Mouse (Mus musculus) limb, embryonic 10.5 days (tissue): ENCODE data around the gene Gm28048. TPM values are rescaled to one million over a fixed set of nuclear protein-coding genes. Genes with fewer than 3 reads are reported as not detected.

Experiments used
- DNase-seq: peaks from one replicate; pipeline ENCODE4 v3.0.0-alpha.2; 2017; ENCODE audit warnings: low spot score
- H3K27ac ChIP-seq: fragments of 300-500 bp; sonication (generic); 2 replicates; pipeline ENCODE4 v1.5.1; 2016; ENCODE audit warnings: mild to moderate bottlenecking
- H3K27me3 ChIP-seq: fragments of 300-500 bp; sonication (generic); 2 replicates; pipeline ENCODE4 v1.6.1; 2016; ENCODE audit warnings: low read depth, mild to moderate bottlenecking; ENCODE audit not compliant: poor library complexity, severe bottlenecking
- H3K36me3 ChIP-seq: fragments of 300-500 bp; sonication (generic); 2 replicates; pipeline ENCODE4 v1.6.1; 2016; ENCODE audit warnings: mild to moderate bottlenecking, moderate library complexity
- H3K4me1 ChIP-seq: fragments of 300-500 bp; sonication (generic); 2 replicates; pipeline ENCODE4 v1.6.1; 2016
- H3K4me3 ChIP-seq: fragments of 300-500 bp; sonication (generic); 2 replicates; pipeline ENCODE4 v1.5.1; 2016; ENCODE audit warnings: mild to moderate bottlenecking, moderate library complexity
- H3K9me3 ChIP-seq: fragments of 300-500 bp; sonication (generic); replicated peaks from 2 replicates; pipeline ENCODE4 v1.6.1; 2016; ENCODE audit warnings: mild to moderate bottlenecking
- WGBS: fragments of 180-500 bp; shearing (Covaris S2); methylation state at CpG from one replicate; pipeline ENCODE4 v1.1.7; 2016; 5-methylcytosine and 5-hydroxymethylcytosine counted together
- polyA plus RNA-seq: library from polyadenylated mRNA; unstranded; fragments of >200 nt; fragmentation: Nextera tagmentation; extraction: Ambion mirVana; gene quantifications from 2 replicates; pipeline ENCODE4 v1.2.1, GENCODE M21; 2016

Gene Gm28048
- polyA plus RNA-seq, 1 experiment from 2014 or later: 4.1 TPM

DNA sequence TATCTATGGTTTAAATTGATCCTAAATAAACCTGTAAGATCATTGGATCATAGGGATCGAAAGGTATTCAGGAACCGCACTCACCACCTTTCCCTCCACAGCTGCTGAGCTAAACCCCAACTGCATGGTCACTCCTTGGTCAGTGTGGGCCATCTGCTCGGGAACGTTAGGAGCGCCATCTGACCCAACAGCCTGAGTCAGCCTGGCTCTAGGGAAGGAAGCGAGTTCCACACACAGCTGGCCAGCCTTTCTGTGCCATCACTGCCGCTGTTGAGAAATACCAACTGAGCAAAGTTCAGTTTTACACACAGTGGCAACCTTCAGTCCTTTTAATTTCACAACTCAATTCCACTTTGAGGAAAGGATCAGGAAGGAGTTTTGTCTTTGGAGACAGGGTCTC, 90.0 kb downstream of the Gm28048 start:
- no peaks in the 10 kb centered on the region for H3K36me3 ChIP-seq

DNA sequence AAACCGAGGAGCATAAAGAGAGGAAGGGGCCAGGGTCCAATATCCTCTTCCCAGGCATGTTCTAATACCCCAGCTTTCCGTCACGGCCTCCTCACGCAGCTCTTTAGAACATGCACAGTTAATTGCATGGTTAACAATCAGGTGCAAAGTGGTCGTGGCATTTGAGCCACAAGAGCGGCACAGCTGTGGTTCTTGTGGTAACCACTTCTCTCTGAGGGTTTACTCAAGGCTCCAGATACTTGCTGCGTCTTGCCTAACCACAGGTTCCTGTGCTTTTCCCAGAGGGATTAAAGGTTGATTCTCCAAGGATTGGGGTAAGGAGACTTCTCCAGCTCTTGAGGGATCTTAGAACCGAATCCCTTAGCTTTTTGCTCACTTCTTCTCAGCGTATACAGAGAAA, 90.6 kb downstream of the Gm28048 start:
- WGBS: 82% methylated on average over 9 of the region's 9 CpGs
- Histone ChIP-seq H3K36me3 (no peaks in the 10 kb centered on the region), H3K27ac (no peak overlapping the region), H3K4me3 (no peak overlapping the region), H3K4me1 (peaks cover 8% of the 10 kb centered on the region), H3K27me3 (no peaks in the 10 kb centered on the region), H3K9me3 (no peaks in the 10 kb centered on the region)
- DNase-seq: no peak

More for the DNA sequence above, 90.0 kb downstream of the Gm28048 start:
- no peak for DNase-seq
- H3K9me3 ChIP-seq: no peaks in the 10 kb centered on the region
- 91% methylated on average over 7 of the region's 7 CpGs for WGBS
- H3K4me3 ChIP-seq: no peak overlapping the region
- peaks cover 8% of the 10 kb centered on the region for H3K4me1 ChIP-seq
- no peaks in the 10 kb centered on the region for H3K27me3 ChIP-seq
- no peak overlapping the region for H3K27ac ChIP-seq

DNA sequence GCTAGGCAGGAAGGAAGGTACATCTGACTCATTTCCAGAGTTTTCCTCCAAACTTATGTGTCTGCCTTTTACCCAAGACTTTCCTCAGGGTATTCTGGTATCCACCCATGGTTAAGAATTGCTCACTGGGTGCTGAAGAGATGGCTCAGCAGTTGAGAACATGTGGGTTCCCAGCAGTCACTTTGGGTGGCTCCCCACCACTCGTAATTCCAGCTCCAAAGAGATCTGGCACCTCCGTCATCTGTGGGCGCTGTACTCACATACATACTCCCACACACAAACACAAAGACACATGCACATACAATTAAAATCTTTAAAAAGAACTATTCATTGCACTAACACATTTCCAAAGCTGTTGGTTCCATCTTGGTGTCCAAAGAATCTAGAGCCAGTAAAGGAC, 92.7 kb downstream of the Gm28048 start:
- no peaks in the 10 kb centered on the region for H3K9me3 ChIP-seq

DNA sequence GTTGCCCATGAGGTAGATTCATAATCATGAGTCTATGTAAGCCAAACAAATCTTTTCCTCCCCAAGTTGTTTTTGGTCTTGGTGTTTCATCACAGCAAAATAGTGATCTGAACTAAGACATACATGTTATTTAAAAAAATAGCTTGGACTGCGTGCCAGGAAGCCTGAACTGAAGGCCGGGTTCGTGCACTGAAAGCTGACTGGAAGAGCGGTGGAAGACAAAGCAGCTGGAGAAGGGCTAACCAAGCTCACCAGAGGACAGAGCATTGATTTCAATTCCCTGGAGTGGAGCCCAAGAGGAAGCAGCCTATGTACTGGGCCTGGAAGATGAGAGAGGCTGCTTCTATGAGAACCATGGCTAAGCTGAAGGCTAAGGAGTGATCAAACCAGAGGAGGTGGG, 94.9 kb downstream of the Gm28048 start:
- 94% methylated on average over 4 of the region's 4 CpGs for WGBS
- H3K27me3 ChIP-seq: no peaks in the 10 kb centered on the region
- no peak overlapping the region for H3K4me3 ChIP-seq
- H3K4me1 ChIP-seq: no peaks in the 10 kb centered on the region
- DNase-seq: no peak
- H3K27ac ChIP-seq: no peak overlapping the region
- no peaks in the 10 kb centered on the region for H3K36me3 ChIP-seq
- H3K9me3 ChIP-seq: no peaks in the 10 kb centered on the region

More for the DNA sequence above, 92.7 kb downstream of the Gm28048 start:
- no peak for DNase-seq
- no peaks in the 10 kb centered on the region for H3K36me3 ChIP-seq
- no peaks in the 10 kb centered on the region for H3K27me3 ChIP-seq
- peaks cover 8% of the 10 kb centered on the region for H3K4me1 ChIP-seq
- no peak overlapping the region for H3K4me3 ChIP-seq
- H3K27ac ChIP-seq: no peak overlapping the region
- 85% methylated on average over 3 of the region's 3 CpGs for WGBS

DNA sequence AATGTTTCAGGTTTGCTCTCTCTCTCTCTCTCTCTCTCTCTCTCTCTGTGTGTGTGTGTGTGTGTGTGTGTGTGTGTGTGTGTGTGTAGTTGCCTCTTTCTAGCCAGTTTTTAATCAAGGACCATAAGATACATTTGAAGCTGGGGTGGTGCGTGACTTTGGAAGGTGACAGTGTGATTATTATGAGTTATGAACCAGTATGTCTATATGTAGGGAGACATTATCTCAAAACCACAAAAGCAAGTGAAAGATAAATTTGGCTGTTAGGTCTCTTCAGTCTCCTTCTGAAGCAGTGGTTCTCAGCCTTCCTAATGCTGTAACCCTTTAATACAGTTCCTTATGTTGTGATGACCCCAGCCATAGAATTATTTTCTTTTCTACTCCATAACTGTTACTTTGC, 96.5 kb downstream of the Gm28048 start:
- Histone ChIP-seq H3K27ac (no peak overlapping the region), H3K9me3 (no peaks in the 10 kb centered on the region), H3K4me1 (no peaks in the 10 kb centered on the region), H3K27me3 (no peaks in the 10 kb centered on the region), H3K4me3 (no peak overlapping the region), H3K36me3 (no peaks in the 10 kb centered on the region)
- DNase-seq: no peak
- 96% methylated on average over 1 of the region's 1 CpGs for WGBS

DNA sequence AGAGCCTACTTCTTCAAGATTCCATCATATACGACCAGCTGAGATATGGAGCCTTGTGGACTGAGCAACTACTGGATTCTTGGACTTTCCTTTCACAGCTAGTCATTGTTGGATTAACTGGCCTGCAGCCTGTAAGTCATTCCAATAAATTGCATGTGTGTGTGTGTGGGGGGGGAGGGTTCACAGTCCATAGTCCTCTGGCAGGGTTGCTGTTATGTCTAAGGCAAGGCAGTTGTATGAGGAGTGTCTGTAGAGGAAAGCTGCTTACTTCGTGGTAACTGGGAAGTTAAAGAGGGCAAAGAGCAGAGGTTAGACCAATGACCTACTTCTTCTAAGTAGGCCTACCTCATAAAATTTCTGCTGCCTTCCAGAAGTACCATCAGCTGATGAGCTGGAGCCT, 98.2 kb downstream of the Gm28048 start:
- no peaks in the 10 kb centered on the region for H3K4me1 ChIP-seq
- no peak for DNase-seq
- H3K4me3 ChIP-seq: no peak overlapping the region
- H3K9me3 ChIP-seq: no peaks in the 10 kb centered on the region
- 81% methylated on average over 2 of the region's 2 CpGs for WGBS
- no peaks in the 10 kb centered on the region for H3K27me3 ChIP-seq
- H3K27ac ChIP-seq: no peak overlapping the region
- H3K36me3 ChIP-seq: no peaks in the 10 kb centered on the region

DNA sequence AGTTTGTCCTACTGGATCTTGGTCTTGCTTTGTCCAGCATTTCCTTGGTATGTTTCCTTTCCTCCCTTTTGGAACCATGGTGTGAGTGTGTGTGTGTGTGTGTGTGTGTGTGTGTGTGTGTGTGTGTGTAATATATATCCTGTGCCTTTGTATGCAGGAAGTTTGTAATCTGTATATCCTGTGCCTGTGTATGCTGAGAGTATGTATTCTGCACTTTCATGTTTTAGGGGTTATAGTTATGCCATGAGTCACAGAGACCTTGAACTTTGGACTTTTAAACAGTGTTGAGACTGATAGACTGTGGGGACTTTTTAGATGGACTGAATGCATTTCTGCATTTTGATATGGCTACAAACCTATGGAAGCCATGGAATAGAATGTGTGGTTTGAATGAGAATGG, 99.0 kb downstream of the Gm28048 start:
- Histone ChIP-seq H3K4me3 (no peak overlapping the region), H3K4me1 (no peaks in the 10 kb centered on the region), H3K36me3 (no peaks in the 10 kb centered on the region), H3K27me3 (no peaks in the 10 kb centered on the region), H3K27ac (no peak overlapping the region), H3K9me3 (no peaks in the 10 kb centered on the region)
- DNase-seq: no peak

DNA sequence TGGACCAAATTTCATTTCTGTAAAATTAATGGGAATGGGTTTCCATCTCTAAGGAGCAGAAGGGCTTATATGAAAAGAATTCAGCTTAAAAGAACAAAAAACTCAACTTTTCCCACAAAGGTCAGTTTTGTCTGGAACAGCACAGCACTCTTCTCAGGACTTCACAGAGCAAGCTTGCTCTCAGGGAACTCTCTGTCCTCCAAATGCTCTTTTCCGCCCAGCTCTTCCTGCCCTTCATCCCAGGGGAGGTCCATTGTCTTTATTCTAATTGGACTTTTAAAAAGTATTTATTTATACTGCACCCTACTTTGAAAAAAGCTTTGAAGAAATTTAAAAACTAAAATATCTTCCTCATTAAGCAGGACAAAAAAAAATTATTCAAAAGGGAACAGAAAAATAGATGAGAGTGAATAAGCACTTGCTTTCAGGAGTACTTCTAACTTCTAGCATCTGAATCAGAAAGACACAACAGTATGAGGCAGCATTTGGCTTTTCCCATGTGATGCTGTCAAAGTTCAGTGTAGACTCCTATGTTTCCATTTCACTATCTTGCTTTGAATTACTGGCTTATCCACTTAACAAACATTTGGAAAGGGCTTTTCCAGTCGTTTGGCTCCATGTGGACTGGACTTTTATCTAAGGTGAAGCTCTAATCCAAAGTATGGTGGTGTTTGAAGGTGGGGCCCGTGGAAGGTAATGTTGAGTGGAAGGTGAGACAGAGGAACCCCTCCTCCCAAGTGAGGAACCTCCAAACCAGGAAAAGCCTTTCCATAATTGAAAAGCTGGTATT, 101.3 kb downstream of the Gm28048 start:
- H3K27ac ChIP-seq: no peak overlapping the region
- no peaks in the 10 kb centered on the region for H3K27me3 ChIP-seq
- H3K4me1 ChIP-seq: no peaks in the 10 kb centered on the region
- DNase-seq: no peak
- no peaks in the 10 kb centered on the region for H3K36me3 ChIP-seq
- H3K4me3 ChIP-seq: no peak overlapping the region
- H3K9me3 ChIP-seq: no peaks in the 10 kb centered on the region
- WGBS: 74% methylated on average over 3 of the region's 3 CpGs

DNA sequence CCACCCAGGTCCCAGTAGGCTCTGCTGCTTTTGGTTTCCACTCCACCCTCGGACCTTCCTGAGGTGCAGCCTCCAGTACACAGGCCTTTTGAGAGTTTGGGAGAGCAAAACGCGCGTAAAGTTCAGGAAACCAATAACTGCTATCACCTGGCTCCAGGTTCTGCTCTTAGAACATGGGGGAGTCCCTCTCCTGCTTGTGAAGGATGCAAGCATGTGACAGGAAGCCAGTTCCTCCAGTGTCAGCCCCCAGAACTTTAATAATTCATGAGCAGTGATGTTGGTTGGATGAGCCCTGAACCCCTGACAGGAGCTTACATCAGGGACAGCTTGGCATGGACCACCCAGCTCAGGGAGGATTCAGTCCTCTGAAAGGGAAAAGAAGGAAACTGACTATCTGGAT, 102.2 kb downstream of the Gm28048 start:
- H3K36me3 ChIP-seq: no peaks in the 10 kb centered on the region
- WGBS: 90% methylated on average over 4 of the region's 4 CpGs
- H3K4me3 ChIP-seq: no peak overlapping the region
- H3K27ac ChIP-seq: no peak overlapping the region
- no peak for DNase-seq
- no peaks in the 10 kb centered on the region for H3K27me3 ChIP-seq
- no peaks in the 10 kb centered on the region for H3K4me1 ChIP-seq
- no peaks in the 10 kb centered on the region for H3K9me3 ChIP-seq

DNA sequence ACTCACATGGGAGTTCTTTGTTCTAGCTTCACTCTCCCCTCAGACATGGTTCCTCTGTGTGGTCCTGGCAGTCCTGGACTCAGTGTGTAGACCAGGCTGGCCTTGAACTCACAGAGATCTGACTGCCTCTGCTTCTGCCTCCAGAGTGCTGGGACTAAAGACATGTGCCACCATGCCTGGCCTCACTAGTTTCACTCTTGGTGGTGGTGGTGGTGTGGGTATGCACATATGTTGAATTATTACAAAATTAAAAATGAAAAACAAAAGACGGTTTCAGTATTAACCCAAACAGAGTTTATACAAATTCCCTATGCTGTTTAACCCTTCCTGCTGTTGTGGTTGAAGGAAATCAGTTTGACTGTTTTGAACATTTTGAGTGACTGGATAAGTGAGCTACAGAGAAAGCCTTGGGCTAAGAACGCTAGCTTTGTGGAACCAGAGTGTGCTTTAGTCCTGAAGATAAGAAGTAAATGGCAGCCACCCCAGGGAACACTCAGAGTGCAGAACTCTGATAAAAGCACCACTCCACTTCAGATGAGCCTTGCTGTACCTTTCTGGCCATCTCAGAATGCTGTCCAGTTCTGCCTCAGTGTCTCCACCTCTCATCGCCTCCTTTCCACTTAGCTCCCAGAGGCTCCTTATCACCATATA, 105.1 kb downstream of the Gm28048 start:
- Histone ChIP-seq H3K36me3 (no peaks in the 10 kb centered on the region), H3K4me3 (no peak overlapping the region), H3K27ac (no peak overlapping the region), H3K27me3 (no peaks in the 10 kb centered on the region), H3K9me3 (no peaks in the 10 kb centered on the region), H3K4me1 (peaks cover 14% of the 10 kb centered on the region)
- WGBS: 91% methylated on average over 3 of the region's 3 CpGs
- DNase-seq: no peak

DNA sequence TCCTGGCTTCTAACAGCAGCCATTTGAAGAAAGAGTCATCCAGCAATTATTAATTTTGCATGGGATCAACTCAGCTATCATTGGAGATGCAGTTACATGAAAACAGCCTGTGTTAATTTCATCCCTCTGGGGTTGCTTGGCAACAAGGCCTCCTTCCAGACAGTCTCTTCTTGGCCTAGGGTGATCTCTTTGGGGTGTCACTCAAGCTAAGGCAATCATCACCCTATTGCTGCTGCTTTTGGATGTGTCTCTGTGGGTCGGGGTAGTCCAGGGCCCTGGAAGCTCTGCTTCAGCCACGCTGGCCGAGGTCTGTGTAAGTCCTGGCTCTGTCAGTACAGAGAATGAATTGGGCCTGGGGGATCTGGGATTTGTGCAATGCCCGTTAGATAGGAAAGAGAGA, 106.6 kb downstream of the Gm28048 start:
- Histone ChIP-seq H3K27ac (no peak overlapping the region), H3K27me3 (no peaks in the 10 kb centered on the region), H3K9me3 (no peaks in the 10 kb centered on the region), H3K4me3 (no peak overlapping the region), H3K4me1 (peaks cover 18% of the 10 kb centered on the region), H3K36me3 (no peaks in the 10 kb centered on the region)
- no peak for DNase-seq
- WGBS: 83% methylated on average over 4 of the region's 4 CpGs

DNA sequence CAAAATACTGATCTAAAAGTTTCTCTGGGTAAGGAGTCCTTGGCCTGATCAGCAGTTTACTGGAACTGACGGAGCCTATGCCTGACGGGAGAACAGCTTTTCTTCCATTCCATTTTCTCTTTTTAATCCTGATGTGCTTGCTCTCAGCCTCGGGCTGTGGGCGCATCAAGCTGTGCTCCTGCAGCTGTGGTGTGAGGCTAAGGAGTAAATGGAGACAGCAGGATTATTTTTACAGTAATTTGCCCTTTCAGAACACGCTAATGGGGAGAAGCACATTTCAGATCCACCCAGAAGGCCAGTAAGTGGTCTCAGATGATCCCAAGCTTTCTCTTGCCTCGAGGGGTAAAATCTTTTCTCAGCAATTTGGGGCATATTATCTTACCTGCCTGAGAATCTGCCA, 107.1 kb downstream of the Gm28048 start:
- Histone ChIP-seq H3K4me1 (peaks cover 18% of the 10 kb centered on the region), H3K27me3 (no peaks in the 10 kb centered on the region), H3K4me3 (no peak overlapping the region), H3K27ac (no peak overlapping the region), H3K9me3 (no peaks in the 10 kb centered on the region), H3K36me3 (no peaks in the 10 kb centered on the region)
- DNase-seq: no peak
- WGBS: 76% methylated on average over 6 of the region's 6 CpGs

DNA sequence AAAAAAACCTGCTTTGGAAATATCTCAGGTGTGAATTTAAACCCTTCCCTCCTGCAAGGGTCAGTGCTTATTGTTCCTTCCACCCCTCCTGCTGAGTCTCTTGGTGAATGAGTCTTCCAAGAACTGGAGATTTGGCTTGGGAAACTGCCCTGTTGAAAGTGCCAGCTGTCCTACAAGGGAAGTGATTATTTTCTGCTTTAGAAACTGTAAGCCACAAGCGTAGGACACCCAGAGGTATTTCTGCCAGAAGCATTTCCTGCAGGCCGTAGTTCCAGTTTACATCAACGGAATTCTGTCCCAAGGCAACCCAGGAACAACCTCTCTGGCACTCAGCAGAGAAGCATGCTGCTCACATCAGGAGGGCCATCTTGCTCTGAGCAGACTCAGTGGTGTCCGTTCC, 108.5 kb downstream of the Gm28048 start:
- Histone ChIP-seq H3K27ac (no peak overlapping the region), H3K27me3 (no peaks in the 10 kb centered on the region), H3K36me3 (no peaks in the 10 kb centered on the region), H3K4me3 (no peak overlapping the region), H3K4me1 (peaks cover 18% of the 10 kb centered on the region), H3K9me3 (no peaks in the 10 kb centered on the region)
- DNase-seq: no peak
- 71% methylated on average over 4 of the region's 4 CpGs for WGBS
